Mouse (Mus musculus): ENCODE results near the gene Ddx25.

The Ddx25 gene

GRCm38 (mm10) chr9:35558257-35559008 is at the start of gene Ddx25, which contains the start of gene Pus3:
Gene Ddx25 (minus strand): TSS chr9:35558528.
Gene Pus3 (plus strand): TSS chr9:35558595.
- peak; percentile 43 for DNase-seq

DNA sequence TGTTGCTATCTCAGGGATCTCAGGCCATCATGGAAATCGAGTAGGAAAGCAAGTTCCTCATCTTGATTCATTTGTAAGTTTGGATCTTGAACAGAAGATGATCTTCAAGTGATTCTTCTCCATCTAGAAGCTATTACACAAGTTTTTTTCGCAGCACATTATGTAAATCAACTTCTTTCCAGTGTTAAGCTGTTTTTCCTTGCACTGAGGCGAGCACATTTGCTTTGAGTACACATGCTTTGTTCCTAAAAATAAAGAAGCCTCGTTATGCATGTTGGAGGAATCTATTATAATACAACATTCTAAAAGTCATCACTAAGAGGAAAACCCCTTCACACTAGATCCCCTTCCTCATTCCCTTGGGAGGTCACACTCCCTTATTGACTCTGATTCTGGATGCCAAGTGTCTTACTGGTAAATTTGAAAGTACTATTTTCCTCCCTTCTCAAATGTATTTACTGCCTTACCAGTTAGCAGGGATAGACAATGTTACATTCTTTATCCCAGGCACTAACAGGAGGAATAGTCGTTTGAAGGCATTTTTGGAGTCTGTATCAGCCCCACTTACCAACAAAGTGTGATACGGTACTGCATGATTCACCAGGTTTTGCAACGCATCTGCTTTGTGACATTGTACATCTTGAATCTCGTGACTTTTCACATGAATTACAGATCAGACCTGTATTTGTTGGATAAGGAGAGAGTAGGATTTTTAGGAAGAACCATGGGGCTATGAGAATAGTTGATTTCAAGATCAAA is 49.5 kb upstream of the Ddx25 start:
- no peak for DNase-seq

DNA sequence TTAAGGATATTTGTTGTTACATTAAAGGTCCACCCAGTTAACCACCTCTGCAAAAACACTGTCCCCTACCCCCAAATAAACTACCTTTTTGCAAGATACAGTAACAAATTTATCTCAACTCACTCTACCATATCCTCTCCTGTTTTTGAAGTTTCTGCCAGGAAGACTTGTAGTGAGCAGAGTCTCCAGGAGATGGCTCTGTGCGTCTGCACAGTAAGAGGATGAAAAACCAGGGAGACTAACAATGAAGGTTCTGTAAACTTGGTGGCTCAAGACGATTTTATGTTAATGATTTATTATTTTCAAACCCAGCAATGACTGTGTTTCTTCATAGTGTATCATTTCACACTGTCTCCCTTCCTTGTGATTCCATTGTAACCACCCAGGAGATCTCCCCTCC is 34.6 kb upstream of the Ddx25 start:
- peak; percentile 20 for DNase-seq

DNA sequence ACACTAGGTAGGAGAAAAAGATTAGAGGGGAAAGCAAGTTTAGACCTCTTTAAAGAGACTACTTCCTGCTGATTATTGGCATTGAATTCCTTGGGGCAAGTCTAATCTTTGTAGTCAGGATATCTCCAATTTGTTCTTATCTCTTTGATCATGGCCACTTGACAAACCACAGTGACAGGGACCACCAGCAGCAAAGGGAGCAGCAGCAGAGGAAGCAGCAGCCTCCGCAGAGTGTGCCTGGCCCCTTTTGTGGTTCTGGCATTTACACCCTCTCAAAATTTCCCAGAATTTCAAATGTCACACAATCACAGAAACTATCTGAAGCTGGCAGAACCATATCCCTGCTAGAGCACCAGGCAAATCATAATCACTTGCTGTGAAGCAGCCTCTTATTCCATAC is 29.3 kb upstream of the Ddx25 start:
- no peak for DNase-seq

DNA sequence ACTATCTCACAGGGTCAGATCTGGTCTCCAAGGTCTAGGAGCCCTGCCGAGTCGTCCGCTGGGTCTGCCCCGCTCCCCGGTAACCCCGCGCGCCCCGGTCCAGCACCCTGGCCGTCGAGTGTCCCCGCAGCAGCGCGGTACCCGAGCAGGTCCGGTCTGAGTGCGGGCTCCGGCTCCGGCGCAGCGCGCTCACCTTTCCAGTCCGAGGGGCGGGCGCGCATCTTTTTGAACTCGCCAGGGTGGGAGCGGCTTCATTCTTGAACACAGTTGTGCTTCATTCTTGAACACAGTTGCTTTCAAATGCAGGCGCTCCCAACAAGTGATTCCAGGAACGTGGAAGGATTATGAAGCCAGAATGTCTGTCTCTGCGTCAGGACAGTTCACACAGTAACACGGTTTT is 16.1 kb upstream of the Ddx25 start:
- DNase-seq = no peak

DNA sequence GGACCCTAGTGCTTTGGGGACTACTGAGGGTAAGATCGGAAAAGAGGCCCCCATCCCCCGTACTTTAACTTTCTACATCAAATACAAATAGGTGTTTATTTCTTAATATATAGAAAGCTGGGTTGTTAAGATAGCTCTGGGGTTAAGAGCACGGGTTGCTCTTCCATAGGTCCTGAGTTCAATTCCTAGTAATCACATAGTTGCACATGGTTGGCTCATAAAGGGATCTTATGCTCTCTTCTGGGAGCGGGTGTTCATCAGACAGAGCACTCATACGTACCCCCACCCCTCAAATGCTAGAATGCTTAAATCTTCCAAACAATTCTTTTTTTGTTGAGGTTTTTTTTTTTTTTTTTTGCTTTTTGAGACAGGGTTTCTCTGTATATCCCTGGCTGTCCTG is 12.3 kb upstream of the Ddx25 start:
- DNase-seq = no peak

DNA sequence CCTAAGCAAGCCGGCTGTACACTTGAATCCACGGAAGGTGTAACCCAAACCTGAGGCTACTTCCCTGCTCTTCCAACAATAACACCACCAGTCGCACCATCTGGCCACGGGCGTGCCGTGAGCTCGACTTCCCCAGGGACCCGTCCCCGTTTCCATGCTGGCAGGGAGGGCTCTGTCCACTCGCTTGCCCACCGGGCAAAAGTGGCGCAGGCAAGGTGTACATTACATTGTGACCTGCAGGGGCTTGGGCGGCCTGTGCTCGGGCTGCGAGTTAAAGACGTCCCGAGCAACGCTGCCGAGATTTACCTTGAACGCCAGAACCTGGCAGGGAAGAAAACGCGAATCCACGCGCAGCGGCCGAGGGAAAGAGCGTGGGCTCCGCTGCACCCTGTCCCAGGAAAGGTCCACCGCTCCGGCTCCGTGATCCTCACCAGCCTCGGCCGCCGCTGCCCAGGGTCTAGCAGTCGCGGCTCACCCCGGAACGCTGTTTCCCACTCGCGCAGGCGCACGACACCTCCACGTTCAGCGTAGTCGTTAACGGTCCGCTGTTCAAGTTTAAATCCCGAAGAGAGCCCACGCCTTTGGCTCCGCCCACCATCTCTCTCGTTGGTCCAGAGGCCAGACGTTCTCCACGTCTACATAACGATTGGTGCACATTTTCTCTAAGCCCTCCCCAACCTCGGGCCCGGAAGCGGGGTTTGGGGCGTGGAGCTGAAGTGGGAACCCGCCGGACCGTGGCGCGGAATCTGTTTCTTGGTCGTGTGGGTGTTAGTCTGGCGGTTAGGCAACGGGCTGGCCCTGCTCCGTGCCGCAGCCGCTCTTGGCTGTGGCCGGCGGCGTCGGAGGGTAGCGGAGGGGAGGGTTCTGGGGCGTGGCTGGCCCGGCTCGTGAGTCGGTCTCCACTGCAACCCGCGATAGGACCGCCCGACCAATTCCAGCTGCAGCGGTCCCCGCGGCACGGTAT is 11.5 kb upstream of the Ddx25 start, which contains the start of the genes Pate2 and Hyls1:
TSS of gene Pate2 (plus strand) at position 714 of the 964 bp plus-strand sequence.
TSS of gene Hyls1 (minus strand) at position 828 of the 964 bp plus-strand sequence.
- DNase-seq = peak; percentile 96

DNA sequence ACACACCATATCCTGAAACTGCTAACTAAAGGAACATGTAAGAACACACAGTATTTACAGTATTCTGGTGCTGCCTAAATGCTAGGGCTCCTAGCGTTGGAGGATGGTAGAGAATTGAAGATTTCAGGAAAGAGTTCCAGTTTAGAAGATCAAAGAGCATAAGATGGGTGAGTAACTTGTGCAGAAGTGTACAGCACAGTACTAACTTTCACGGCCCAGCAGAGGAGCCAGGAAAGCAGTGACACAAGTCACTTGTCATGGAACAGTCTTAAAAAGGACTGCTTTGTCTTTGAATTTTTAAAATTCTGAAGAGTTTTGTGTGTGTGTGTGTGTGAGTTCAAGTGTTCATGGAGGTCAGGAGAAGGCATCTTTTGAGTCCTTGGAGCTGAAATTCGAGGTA is 9.7 kb upstream of the Ddx25 start:
- DNase-seq = no peak

GRCm38 (mm10) chr9:35564536-35565240 is 6.4 kb upstream of the Ddx25 start:
- DNase-seq = no peak

- no peak for DNase-seq
These were observed 3.3 kb upstream of the Ddx25 start for GRCm38 (mm10) chr9:35561583-35561982.

DNA sequence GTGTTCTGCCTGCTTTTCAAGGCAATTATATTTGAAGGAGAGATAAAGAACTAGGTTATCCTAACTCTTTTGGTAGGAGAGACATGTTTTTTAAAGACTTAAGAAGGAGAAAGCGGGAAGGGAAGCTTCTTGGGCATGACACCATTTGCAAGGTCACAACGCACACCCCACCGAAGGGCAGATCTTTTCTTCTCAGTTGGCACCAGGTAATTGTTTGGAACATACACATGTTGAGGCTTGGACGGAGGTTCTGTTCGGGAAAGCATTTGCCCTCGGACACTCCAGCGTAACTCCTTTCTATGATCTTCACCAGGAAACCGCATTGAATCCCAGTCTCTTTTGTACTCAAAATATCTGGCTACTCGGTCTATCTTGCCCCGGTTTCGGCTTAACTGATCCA is 2.7 kb upstream of the Ddx25 start:
- no peak for DNase-seq

- peak; percentile 85 for DNase-seq
These were observed 922 bp upstream of the Ddx25 start for GRCm38 (mm10) chr9:35559009-35559890.

GRCm38 (mm10) chr9:35556494-35557102 is 1.7 kb downstream of the Ddx25 start:
- peak; percentile 31 for DNase-seq

GRCm38 (mm10) chr9:35548455-35548854 is 9.9 kb downstream of the Ddx25 start:
- DNase-seq = no peak

GRCm38 (mm10) chr9:35546745-35547144 is 11.6 kb downstream of the Ddx25 start:
- DNase-seq = no peak

GRCm38 (mm10) chr9:35545704-35546103 is 12.6 kb downstream of the Ddx25 start:
- peak; percentile 0 for DNase-seq

DNA sequence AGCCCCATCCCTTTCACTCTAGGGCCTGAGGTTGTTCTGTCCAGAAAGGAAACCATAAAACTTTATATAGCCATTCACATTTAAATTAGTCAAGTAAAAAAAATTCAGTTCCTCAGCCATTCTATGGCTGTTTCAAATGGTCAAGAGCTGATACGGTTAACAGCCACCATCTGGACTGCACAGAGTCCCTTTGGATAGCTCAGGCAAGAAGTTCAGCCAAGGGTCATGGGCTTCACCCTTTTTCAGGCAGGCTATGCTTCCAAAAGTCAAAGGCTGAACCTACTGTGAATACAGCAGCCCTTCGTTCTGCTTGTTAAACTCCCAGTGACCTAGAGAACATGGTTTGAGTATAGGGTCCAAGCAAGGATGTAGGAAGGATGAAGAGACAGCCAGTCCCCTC is 13.7 kb downstream of the Ddx25 start:
- DNase-seq = no peak

GRCm38 (mm10) chr9:35543099-35543860 is 15.0 kb downstream of the Ddx25 start:
- no peak for DNase-seq

- DNase-seq = no peak
These were observed 16.4 kb downstream of the Ddx25 start for GRCm38 (mm10) chr9:35541941-35542340.

GRCm38 (mm10) chr9:35541488-35541887 is 16.8 kb downstream of the Ddx25 start:
- peak; percentile 76 for DNase-seq
